Mouse (Mus musculus) midbrain, embryonic 11.5 days (tissue): ENCODE data around the gene Otulin. TPM values are rescaled to one million over a fixed set of nuclear protein-coding genes. Genes with fewer than 3 reads are reported as not detected.

Experiments used
- ATAC-seq: fragments of 200-750 bp; cut with Nextera tagmentation; 2 replicates; pipeline ENCODE4 v1.8.0; 2017; ENCODE audit warnings: moderate TSS enrichment, moderate library complexity; ENCODE audit not compliant: low FRiP score
- DNase-seq: peaks from one replicate; pipeline ENCODE4 v3.0.0; 2015; ENCODE audit warnings: low spot score; ENCODE audit errors: missing footprints
- H3K27ac ChIP-seq: fragments of 300-500 bp; sonication (generic); 2 replicates; pipeline ENCODE4 v1.5.1; 2014; ENCODE audit warnings: low read depth, low read length
- H3K27me3 ChIP-seq: fragments of 300-500 bp; sonication (generic); 2 replicates; pipeline ENCODE4 v1.6.1; 2014; ENCODE audit warnings: mild to moderate bottlenecking, low read length, moderate library complexity, mixed read lengths; ENCODE audit not compliant: control insufficient read depth, insufficient read depth
- H3K36me3 ChIP-seq: fragments of 300-500 bp; sonication (generic); 2 replicates; pipeline ENCODE4 v1.6.1; 2014; ENCODE audit warnings: mild to moderate bottlenecking, low read length, moderate library complexity, mixed read lengths; ENCODE audit not compliant: control insufficient read depth, insufficient read depth
- H3K4me1 ChIP-seq: fragments of 300-500 bp; sonication (generic); 2 replicates; pipeline ENCODE4 v1.6.1; 2014; ENCODE audit warnings: low read length; ENCODE audit not compliant: control insufficient read depth, insufficient read depth
- H3K4me2 ChIP-seq: fragments of 300-500 bp; sonication (generic); 2 replicates; pipeline ENCODE4 v1.6.1; 2014; ENCODE audit warnings: mild to moderate bottlenecking, moderate library complexity
- H3K4me3 ChIP-seq: fragments of 300-500 bp; sonication (generic); 2 replicates; pipeline ENCODE4 v1.5.1; 2014; ENCODE audit warnings: low read depth, low read length
- H3K9ac ChIP-seq: fragments of 300-500 bp; sonication (generic); 2 replicates; pipeline ENCODE4 v1.6.1; 2014; ENCODE audit warnings: low read length
- H3K9me3 ChIP-seq: fragments of 300-500 bp; sonication (generic); 2 replicates; pipeline ENCODE4 v1.6.1; 2016; ENCODE audit warnings: low read length; ENCODE audit not compliant: control insufficient read depth
- WGBS: fragments of 180-500 bp; shearing (Covaris S2); extraction: QIAGEN DNeasy Blood & Tissue Kit; methylation state at CpG from one replicate; pipeline ENCODE4 v1.1.7; 2014; 5-methylcytosine and 5-hydroxymethylcytosine counted together
- polyA plus RNA-seq: library from polyadenylated mRNA; unstranded; fragments of >200 nt; fragmentation: Nextera tagmentation; extraction: Ambion mirVana; gene quantifications from 2 replicates; pipeline ENCODE4 v1.2.1, GENCODE M21; 2014

Gene Otulin
- polyA plus RNA-seq, 1 experiment from 2014 or later, result 34.0 TPM

- ATAC-seq (no peak), DNase-seq (no peak)
- no peaks in the 10 kb centered on the region for H3K36me3 ChIP-seq
- no peak overlapping the region for H3K9ac ChIP-seq
- no peaks in the 10 kb centered on the region; the same call in 1 of the 2 replicates for H3K4me1 ChIP-seq
- WGBS, result 91% methylated on average over 5 of the region's 5 CpGs
- no peak overlapping the region for H3K4me2 ChIP-seq
- no peaks in the 10 kb centered on the region for H3K27me3 ChIP-seq
- H3K27ac ChIP-seq, result no peak overlapping the region
- H3K9me3 ChIP-seq, result no peaks in the 10 kb centered on the region
- no peak overlapping the region for H3K4me3 ChIP-seq
Observed at GRCm38 (mm10) chr15:27553554-27553953, 76.9 kb downstream of the Otulin start.

GRCm38 (mm10) chr15:27552129-27552700, 78.3 kb downstream of the Otulin start:
- H3K9me3 ChIP-seq, result no peaks in the 10 kb centered on the region
- no peak overlapping the region for H3K4me3 ChIP-seq
- no peak overlapping the region for H3K9ac ChIP-seq
- no peaks in the 10 kb centered on the region; the same call in 1 of the 2 replicates for H3K4me1 ChIP-seq
- DNase-seq (no peak), ATAC-seq (no peak)
- no peaks in the 10 kb centered on the region for H3K27me3 ChIP-seq
- H3K27ac ChIP-seq, result no peak overlapping the region
- 88% methylated on average over 10 of the region's 10 CpGs for WGBS
- no peak overlapping the region for H3K4me2 ChIP-seq
- H3K36me3 ChIP-seq, result no peaks in the 10 kb centered on the region

- Histone ChIP-seq H3K27ac (no peak overlapping the region), H3K4me2 (no peak overlapping the region), H3K4me3 (no peak overlapping the region), H3K9ac (no peak overlapping the region), H3K9me3 (no peaks in the 10 kb centered on the region), H3K4me1 (no peaks in the 10 kb centered on the region; the same call in 1 of the 2 replicates), H3K36me3 (no peaks in the 10 kb centered on the region), H3K27me3 (no peaks in the 10 kb centered on the region)
- ATAC-seq (no peak), DNase-seq (no peak)
- 87% methylated on average over 19 of the region's 19 CpGs for WGBS
Observed at GRCm38 (mm10) chr15:27551117-27552114, 79.1 kb downstream of the Otulin start.

- Histone ChIP-seq H3K36me3 (no peaks in the 10 kb centered on the region), H3K9me3 (no peaks in the 10 kb centered on the region), H3K4me3 (no peak overlapping the region), H3K27me3 (no peaks in the 10 kb centered on the region), H3K9ac (no peak overlapping the region), H3K4me1 (no peaks in the 10 kb centered on the region; the same call in 1 of the 2 replicates), H3K4me2 (no peak overlapping the region), H3K27ac (no peak overlapping the region)
- DNase-seq (no peak), ATAC-seq (no peak)
- 56% methylated on average over 9 of the region's 9 CpGs for WGBS
Observed at GRCm38 (mm10) chr15:27550358-27550992, 80.0 kb downstream of the Otulin start.

- ATAC-seq (peak; percentile 61; the same call in 1 of the 2 replicates), DNase-seq (no peak)
- no peak overlapping the region for H3K9ac ChIP-seq
- no peak overlapping the region for H3K27ac ChIP-seq
- no peaks in the 10 kb centered on the region for H3K36me3 ChIP-seq
- H3K9me3 ChIP-seq, result no peaks in the 10 kb centered on the region
- no peak overlapping the region for H3K4me2 ChIP-seq
- WGBS, result 72% methylated on average over 7 of the region's 7 CpGs
- H3K4me1 ChIP-seq, result no peaks in the 10 kb centered on the region; the same call in 1 of the 2 replicates
- no peaks in the 10 kb centered on the region for H3K27me3 ChIP-seq
- H3K4me3 ChIP-seq, result no peak overlapping the region
Observed at GRCm38 (mm10) chr15:27549878-27550277, 80.6 kb downstream of the Otulin start.

- Histone ChIP-seq H3K4me1 (no peaks in the 10 kb centered on the region; the same call in 1 of the 2 replicates), H3K27ac (no peak overlapping the region), H3K9me3 (no peaks in the 10 kb centered on the region), H3K4me2 (no peak overlapping the region), H3K4me3 (no peak overlapping the region), H3K36me3 (no peaks in the 10 kb centered on the region), H3K27me3 (no peaks in the 10 kb centered on the region), H3K9ac (no peak overlapping the region)
- DNase-seq, result no peak
- 83% methylated on average over 10 of the region's 10 CpGs for WGBS
- no peak for ATAC-seq
Observed at GRCm38 (mm10) chr15:27549071-27549470, 81.4 kb downstream of the Otulin start.

GRCm38 (mm10) chr15:27548110-27548509, 82.4 kb downstream of the Otulin start:
- 94% methylated on average over 6 of the region's 6 CpGs for WGBS
- no peaks in the 10 kb centered on the region for H3K27me3 ChIP-seq

GRCm38 (mm10) chr15:27545203-27545602, 85.3 kb downstream of the Otulin start:
- ATAC-seq (no peak), DNase-seq (no peak)
- Histone ChIP-seq H3K4me1 (no peaks in the 10 kb centered on the region), H3K27me3 (no peaks in the 10 kb centered on the region), H3K27ac (no peak overlapping the region), H3K4me2 (no peak overlapping the region), H3K9me3 (no peaks in the 10 kb centered on the region), H3K9ac (no peak overlapping the region), H3K36me3 (no peaks in the 10 kb centered on the region), H3K4me3 (no peak overlapping the region)
- WGBS, result 78% methylated on average over 10 of the region's 10 CpGs

More at GRCm38 (mm10) chr15:27548110-27548509, 82.4 kb downstream of the Otulin start:
- H3K36me3 ChIP-seq, result no peaks in the 10 kb centered on the region
- no peak overlapping the region for H3K9ac ChIP-seq
- H3K9me3 ChIP-seq, result no peaks in the 10 kb centered on the region
- no peak overlapping the region for H3K4me3 ChIP-seq
- no peak for DNase-seq
- H3K4me1 ChIP-seq, result no peaks in the 10 kb centered on the region; the same call in 1 of the 2 replicates
- no peak for ATAC-seq
- H3K4me2 ChIP-seq, result no peak overlapping the region
- no peak overlapping the region for H3K27ac ChIP-seq
